Mouse (Mus musculus) cerebellum, postnatal 10 days (tissue): ENCODE results near the gene Oxsm.

Source experiments
- DNase-seq, 2 experiments: peaks; one replicate each; pipeline ENCODE4 v3.0.0; 2021; ENCODE audit warnings: mixed read lengths in 2 of 2

Gene Oxsm

DNA sequence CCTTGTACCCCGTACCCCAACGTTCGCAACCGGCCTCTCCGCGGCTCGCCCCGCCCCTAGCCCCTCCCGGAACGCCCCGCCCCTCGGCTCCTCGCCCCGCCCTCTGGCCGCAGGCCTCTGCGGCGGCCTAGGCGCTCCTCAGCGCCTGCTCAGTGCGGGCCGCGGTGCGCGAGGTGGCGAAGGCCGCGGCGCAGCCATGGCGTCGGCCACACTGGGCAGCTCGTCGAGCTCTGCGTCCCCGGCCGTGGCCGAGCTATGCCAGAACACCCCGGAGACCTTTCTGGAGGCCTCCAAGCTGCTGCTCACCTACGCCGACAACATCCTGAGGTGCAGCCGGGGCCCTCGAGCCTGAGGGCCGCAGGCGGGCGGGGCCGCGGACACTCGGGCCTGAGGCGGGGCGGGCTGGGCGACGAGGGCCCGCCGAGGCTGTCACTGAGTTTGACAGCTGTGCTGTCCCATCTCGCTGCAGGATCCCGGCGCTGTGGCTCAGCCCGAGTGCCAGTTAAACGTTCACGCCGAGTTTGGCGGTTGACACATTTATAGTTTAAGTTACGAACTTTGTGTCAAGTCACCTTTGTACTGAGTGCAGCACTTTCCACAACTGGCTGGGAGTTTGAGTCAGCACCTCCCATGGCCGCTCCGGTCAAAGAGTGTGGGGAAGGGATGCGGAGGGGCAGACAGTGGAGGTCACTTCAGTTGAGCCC is at the start of gene Oxsm, which contains the start of gene Ngly1:
TSS of gene Oxsm (minus strand) at position 638 of the 704 bp plus-strand sequence.
TSS of gene Ngly1 (plus strand) at position 110 of the 704 bp plus-strand sequence.
- peak; percentile 96 to 97 for DNase-seq

GRCm38 (mm10) chr14:16296816-16297468 is 47.3 kb upstream of the Oxsm start:
- no peak for DNase-seq

DNA sequence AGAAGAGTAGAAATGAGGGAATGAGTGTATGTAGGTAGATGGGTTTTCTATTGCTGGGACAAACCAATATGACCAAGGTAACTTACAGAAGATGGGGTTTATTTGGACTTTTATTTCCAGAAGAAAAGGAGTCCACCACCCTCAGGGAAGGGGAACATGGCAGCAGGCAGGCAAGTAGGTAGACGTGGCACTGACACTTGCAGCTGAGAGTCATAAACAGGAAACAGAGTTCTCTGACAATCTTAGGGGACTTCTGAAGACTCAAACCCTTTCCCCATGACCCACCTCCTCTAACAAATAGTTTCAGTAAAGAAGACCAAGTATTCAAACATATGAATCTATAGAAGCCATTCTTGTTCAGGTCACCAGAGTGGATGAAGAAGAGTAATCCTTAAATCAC is 44.3 kb upstream of the Oxsm start:
- no peak for DNase-seq

GRCm38 (mm10) chr14:16293015-16293414 is 43.4 kb upstream of the Oxsm start:
- no peak for DNase-seq

DNA sequence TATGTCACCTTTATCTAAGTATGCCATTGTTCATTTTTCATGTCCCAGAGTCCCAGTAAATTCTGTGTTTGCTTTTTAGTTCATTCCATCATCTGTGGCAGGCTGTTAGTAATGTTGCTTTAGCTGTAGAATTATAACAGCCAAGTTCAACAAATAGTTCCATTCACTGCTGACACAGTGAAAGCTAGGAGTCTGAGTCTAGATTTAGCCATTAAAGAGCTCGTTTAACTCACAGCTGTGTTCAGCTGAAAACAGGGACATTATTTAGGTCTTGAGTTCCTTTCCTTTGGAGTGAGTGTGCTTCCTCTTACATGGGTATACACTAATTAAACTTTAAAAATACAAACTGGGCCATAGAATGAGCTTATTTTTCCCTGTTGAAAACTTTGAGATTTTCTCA is 42.8 kb upstream of the Oxsm start:
- no peak for DNase-seq

DNA sequence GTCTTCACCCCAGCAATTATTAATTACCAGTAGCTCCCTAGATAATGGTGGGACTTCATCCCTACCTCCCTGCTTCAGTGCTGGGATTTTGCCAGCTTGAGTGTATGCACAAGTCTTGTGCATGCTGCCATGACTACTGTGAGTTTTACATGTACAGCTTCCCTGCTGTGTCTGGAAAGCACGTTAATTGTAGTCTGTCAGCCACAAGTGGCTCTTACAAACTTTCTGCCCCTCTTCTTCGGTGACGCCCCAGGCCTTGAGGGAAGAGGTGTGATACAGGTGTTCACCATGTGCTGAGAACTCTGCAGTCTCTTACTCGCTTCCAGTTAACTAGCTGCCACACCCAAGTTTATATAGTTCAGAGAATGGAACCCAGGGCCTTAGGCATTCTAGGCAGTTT is 34.4 kb upstream of the Oxsm start:
- peak; percentile 8 to 17 for DNase-seq

DNA sequence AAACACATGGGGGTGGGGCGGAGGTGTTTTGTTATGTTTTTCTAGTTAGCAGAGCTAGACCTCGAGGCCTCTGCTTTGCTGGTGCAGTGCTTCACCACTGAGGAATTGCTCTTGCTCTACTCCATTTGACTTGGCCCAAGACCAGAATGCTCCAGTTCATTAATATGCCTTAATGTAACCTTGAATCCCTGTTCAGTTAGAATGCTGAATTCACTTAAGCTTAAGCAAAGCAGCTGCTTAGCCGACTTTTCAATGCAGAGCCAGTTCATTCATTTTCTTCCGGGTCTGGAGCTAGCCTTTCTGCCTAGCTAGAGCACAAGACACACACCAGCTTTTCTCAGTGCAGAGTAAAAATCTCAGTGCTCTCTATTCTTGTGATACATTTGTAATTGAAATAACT is 29.6 kb upstream of the Oxsm start:
- DNase-seq = peak in 1 of 2 experiments; percentile 4

- DNase-seq = no peak
Observed at GRCm38 (mm10) chr14:16273677-16274076, 24.1 kb upstream of the Oxsm start.

DNA sequence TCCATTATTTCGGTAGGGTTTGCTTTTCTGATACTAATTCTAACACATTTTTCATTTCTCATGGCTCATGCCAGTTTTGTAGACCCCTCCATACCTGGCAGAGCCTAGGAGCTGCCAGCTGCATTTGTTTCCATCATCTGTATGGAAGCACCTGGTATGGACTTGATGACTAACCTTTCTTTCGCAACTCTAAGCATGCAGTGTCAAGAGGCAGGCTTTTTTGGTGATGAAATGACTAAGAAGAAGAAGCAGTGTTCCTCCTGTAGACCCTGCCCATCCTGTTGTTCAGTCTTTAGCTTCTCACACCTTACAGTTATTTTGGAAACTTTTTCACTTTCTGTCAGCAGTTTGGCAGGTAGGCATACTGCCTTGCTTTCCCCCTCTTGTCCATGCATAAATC is 20.2 kb upstream of the Oxsm start:
- no peak for DNase-seq

- no peak for DNase-seq
Observed at GRCm38 (mm10) chr14:16267028-16267427, 17.4 kb upstream of the Oxsm start.

DNA sequence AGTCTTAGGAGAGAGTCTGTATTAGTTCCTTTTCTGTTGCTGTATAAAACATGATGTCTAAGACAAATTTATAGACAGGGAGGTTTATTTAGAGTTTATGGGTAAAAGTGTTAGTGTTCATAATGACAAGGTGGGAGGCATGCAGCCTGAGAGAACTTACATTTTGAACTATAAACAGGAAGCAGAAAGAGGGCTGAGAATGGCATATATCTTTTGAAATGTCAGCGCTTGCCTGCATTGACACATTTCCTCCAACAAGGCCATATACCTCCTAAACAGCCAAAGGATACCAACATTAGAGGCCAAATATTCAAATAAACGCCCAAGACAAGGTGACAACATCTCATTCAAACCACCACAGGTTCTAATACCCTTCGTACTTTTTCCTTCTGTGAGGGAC is 12.3 kb upstream of the Oxsm start:
- no peak for DNase-seq

DNA sequence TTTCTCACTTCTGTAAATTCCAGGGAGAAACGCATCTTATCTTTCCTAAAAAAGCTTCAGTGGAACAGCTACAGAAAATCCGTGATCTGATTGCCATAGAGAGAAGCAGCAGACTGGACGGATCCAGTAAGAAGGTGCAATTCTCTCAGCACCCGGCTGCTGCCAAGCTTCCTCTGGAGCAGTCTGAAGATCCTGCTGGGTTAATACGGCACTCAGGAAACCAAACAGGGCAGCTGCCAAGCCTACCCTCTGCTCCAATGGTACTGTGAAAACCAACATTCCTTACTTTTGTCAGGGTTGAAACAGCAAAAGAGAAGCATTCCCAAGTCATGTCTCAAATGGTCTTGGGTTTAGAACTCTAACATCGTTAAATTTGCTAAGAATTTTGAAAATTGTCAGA is 10.9 kb upstream of the Oxsm start:
- peak; percentile 77 to 83 for DNase-seq

DNA sequence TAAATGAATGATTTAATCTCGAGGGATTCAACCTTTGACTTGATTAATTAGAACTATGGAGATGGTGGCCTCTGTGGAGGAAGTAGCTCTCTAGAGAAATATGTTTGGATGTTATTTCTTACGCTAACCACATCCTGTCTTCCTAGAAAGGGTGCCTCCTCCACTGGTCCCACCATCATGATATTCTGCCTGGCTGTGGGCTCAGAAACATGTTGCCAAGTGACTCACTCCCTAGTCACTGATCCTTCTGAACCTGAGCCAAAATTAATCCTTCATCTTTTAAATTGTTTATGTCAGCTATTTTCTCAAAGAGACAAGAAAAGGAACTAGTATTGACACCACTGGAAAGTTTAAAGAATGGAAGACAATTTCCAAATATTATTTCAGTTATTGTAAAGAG is 6.6 kb upstream of the Oxsm start:
- DNase-seq = no peak

DNA sequence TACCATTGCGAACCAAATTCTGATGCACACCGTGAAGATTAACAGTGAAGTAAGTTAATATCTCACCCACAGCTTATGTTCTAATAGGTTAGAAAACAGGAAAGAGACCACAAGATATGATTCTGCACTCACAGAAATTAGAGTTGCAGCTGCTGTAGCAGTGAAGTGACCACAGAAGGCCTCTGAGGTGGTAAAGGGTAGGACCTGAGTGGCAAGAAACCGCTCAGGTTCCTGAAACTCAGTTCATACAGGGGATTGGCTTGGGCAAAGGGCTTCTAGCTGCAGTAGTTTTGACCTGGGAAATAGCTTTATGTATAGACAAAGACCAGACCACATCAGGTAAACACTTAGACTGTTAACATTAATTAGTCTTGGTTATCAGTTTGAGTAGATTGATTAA is 6.1 kb upstream of the Oxsm start:
- DNase-seq = no peak

DNA sequence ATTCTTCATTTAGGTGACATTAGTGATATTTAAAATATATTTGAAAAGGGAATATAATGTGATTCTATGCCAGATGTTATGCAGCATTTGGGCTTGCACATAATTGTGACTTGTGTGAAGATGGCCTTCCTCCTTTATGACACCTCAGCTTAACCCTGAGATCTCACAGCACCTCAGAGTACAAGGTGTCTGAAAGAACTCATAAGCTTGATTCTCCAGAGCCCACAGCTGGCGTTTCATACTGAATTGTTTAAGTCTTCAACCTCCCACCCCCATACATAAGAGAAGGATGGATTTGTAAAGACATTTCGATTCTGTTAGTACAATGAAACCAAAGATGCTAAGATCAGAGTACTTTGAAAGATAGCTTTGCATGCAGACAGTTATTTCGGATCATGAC is 491 bp upstream of the Oxsm start:
- DNase-seq = no peak

DNA sequence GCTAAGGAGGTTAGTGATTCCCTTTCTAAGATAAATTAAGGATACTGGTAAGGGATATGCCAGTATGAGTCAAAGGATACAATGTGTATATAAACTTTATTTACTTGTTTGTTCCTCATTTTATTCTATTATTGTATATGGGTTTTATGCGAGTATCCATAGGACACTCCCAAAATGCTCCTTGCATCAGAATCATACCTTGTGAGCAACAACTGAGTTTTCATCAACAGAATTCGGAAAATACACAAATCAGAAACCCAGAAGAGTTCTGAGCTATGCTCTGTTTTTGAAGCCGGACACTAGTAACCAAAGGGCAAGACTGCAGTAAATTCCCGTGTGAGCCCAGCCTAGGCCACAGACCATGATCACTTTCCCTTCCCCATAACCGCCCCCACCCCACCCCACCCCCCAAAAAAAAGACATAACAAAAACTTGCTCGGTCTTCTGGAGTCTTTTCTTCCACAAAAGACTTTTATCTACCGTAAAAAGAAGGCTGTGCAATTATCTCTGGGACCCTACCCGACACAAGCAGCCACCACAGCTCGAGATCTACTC is 928 bp downstream of the Oxsm start:
- DNase-seq = no peak

GRCm38 (mm10) chr14:16248135-16248534 is 1.5 kb downstream of the Oxsm start:
- no peak for DNase-seq

DNA sequence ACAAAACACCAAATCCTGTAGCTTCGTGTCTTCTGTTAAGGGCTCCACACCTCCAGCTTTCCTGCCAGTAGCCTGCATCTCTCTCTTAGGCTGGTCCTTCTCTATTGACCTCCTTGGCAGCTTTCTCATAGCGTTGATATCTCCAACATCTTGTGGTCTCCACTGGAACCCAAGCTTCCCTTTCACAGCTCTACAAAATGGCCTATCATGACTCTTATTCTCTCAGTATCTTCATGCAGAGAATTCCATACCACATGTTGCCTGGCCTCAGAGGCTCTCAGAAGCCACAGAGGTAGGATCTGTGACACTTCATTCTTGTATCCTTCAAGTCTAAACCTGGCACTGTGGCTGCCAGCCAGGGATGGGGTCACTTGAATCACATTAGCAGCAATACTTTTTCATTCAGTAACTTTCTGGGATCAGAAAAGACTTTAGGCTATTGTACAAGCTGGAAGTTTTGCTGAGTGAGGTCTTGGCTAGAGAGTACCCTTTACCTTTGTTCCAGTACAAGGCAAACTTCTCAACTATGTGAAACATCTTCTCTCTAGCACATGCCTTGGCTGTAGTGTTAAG is 3.2 kb downstream of the Oxsm start:
- DNase-seq = no peak

DNA sequence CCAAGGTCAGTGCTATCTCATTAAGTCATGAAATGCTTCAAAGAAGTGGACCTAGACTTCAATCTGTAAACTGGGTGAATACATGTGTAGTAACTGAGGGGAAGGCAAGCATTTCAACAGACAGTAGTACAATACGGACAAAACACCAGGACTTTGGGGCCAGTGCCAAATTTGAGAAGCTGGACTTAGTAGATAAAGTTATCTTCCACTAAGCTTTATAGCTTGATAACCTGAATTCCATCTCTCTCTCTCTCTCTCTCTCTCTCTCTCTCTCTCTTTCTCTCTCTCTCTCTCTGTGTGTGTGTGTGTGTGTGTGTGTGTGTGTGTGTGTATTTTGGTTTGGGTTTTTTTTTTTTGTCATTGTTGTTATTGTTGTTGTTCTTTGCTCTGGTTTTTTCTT is 4.5 kb downstream of the Oxsm start:
- DNase-seq = no peak

- DNase-seq = no peak
Observed at GRCm38 (mm10) chr14:16244370-16244769, 5.2 kb downstream of the Oxsm start.

- DNase-seq = peak in 1 of 2 experiments; percentile 16
Observed at GRCm38 (mm10) chr14:16243603-16244209, 5.9 kb downstream of the Oxsm start.

GRCm38 (mm10) chr14:16242947-16243602 is 6.5 kb downstream of the Oxsm start:
- peak; percentile 95 for DNase-seq
